In genomic region chr2:73279271-73280038, GRCm38 (mm10) we compare ENCODE assay signal across 9 mouse cellular contexts. TPM values are rescaled to one million over a fixed set of nuclear protein-coding genes. Genes with fewer than 3 reads are reported as not detected.
DNase-seq lines count a peak whose midpoint lies in the region; ATAC-seq lines count a peak whose summit lies in the region.
"Had no signal": no experiment of that assay in that cellular context is flagged by ENCODE, and none has a peak within 500 bp of the region (broad histone marks: within the 10 kb centered on the region; RNA-seq: fewer than 3 reads in every experiment).

No protein-coding gene starts in this region.

- H3K4me3 ChIP-seq in forebrain, embryonic 13.5 days = peak overlapping the region; percentile 25
- peak overlapping the region; percentile 25 for H3K4me3 ChIP-seq in liver, embryonic 12.5 days

- peak; percentile 11 for DNase-seq in cerebellum, adult 8-10 months
- DNase-seq in cerebellum, adult 9-10 months = no peak
- peak; percentile 10 for DNase-seq in CD4-positive helper T cell, adult 2 months (ENCODE audit: low read depth, low spot score)
- DNase-seq in adrenal gland, postnatal 10 days = no peak
- DNase-seq in thymus, postnatal 0 days (ENCODE audit: low spot score) = no peak
- no peak for DNase-seq in right cerebral cortex, adult 2 months (ENCODE audit: low spot score in 2 of 2)

- H3K4me2 ChIP-seq in forebrain, embryonic 13.5 days = peak overlapping the region; percentile 53
- H3K4me2 ChIP-seq in liver, embryonic 12.5 days = peak overlapping the region; percentile 45

- WGBS in forebrain, embryonic 13.5 days = 2% methylated on average over 29 of the region's 31 CpGs
- 3% methylated on average over 31 of the region's 31 CpGs for WGBS in liver, embryonic 12.5 days (ENCODE audit: insufficient replicate concordance)

- H3K4me1 ChIP-seq in forebrain, embryonic 13.5 days = peaks cover 42% of the 10 kb centered on the region
- peaks cover 37% of the 10 kb centered on the region for H3K4me1 ChIP-seq in liver, embryonic 12.5 days

- ATAC-seq in forebrain, embryonic 13.5 days = no peak; the same call in 1 of the 2 replicates
- ATAC-seq in liver, embryonic 12.5 days = no peak

- H3K27ac ChIP-seq in forebrain, embryonic 13.5 days = peak overlapping the region; percentile 80
- no peak overlapping the region for H3K27ac ChIP-seq in liver, embryonic 12.5 days

- no peaks in the 10 kb centered on the region for H3K9me3 ChIP-seq in forebrain, embryonic 13.5 days (replicated peaks)
- H3K9me3 ChIP-seq in liver, embryonic 12.5 days (replicated peaks) = no peaks in the 10 kb centered on the region

- H3K9ac ChIP-seq in forebrain, embryonic 13.5 days = peak overlapping the region; percentile 54
- H3K9ac ChIP-seq in liver, embryonic 12.5 days = no peak overlapping the region

- peaks cover 57% of the 10 kb centered on the region for H3K27me3 ChIP-seq in forebrain, embryonic 13.5 days
- peaks cover 74% of the 10 kb centered on the region for H3K27me3 ChIP-seq in liver, embryonic 12.5 days (replicated peaks)

- H3K36me3 ChIP-seq in forebrain, embryonic 13.5 days (ENCODE audit: poor library complexity, severe bottlenecking) = peaks cover under 1% of the 10 kb centered on the region; the same call in 1 of the 2 replicates
- no peaks in the 10 kb centered on the region for H3K36me3 ChIP-seq in liver, embryonic 12.5 days

RNA-seq across cellular contexts. Expression of gene Sp9, which starts 7.7 kb away (rescaled TPM):
- 10.6 and 15.4 TPM in 2 replicates for polyA plus RNA-seq in forebrain, embryonic 13.5 days (2015; fragmentation: Nextera tagmentation; extraction: Ambion mirVana)
- polyA plus RNA-seq in liver, embryonic 12.5 days (2016; fragmentation: Nextera tagmentation; extraction: Ambion mirVana) = not detected in 2 replicates
- not detected for total RNA-seq in adrenal gland, postnatal 10 days (2021)
- polyA plus RNA-seq in thymus, postnatal 0 days (2015; fragmentation: Nextera tagmentation; extraction: Ambion mirVana) = 0.03 TPM in 1 of 2 replicates, not detected in the other
- total RNA-seq: liver, adult 2 months had no signal
- polyA plus RNA-seq: liver, adult 2 months had no signal

RNA-seq across cellular contexts. Expression of gene Scrn3, which starts 32.9 kb away (rescaled TPM):
- polyA plus RNA-seq in forebrain, embryonic 13.5 days (2015; fragmentation: Nextera tagmentation; extraction: Ambion mirVana) = 9.5 and 10.5 TPM in 2 replicates
- 27.1 and 28.3 TPM in 2 replicates for polyA plus RNA-seq in liver, embryonic 12.5 days (2016; fragmentation: Nextera tagmentation; extraction: Ambion mirVana)
- total RNA-seq in adrenal gland, postnatal 10 days (2021) = 10 to 100 TPM; 19.8 to 21.9 TPM
- 7.1 and 7.6 TPM in 2 replicates for polyA plus RNA-seq in thymus, postnatal 0 days (2015; fragmentation: Nextera tagmentation; extraction: Ambion mirVana)

RNA-seq across cellular contexts. Expression of gene Cir1, which starts 33.0 kb away (rescaled TPM):
- polyA plus RNA-seq in forebrain, embryonic 13.5 days (2015; fragmentation: Nextera tagmentation; extraction: Ambion mirVana) = 26.9 and 30.2 TPM in 2 replicates
- 17.4 and 19.1 TPM in 2 replicates for polyA plus RNA-seq in liver, embryonic 12.5 days (2016; fragmentation: Nextera tagmentation; extraction: Ambion mirVana)
- total RNA-seq in adrenal gland, postnatal 10 days (2021) = 10 to 100 TPM; 16.0 to 21.7 TPM
- 29.7 and 30.9 TPM in 2 replicates for polyA plus RNA-seq in thymus, postnatal 0 days (2015; fragmentation: Nextera tagmentation; extraction: Ambion mirVana)

Comparison
In these comparisons a context has a peak if more than half of its experiments do, and no peak if none do; other contexts are left out.
1. DNase-seq: peak in cerebellum, adult 8-10 months (single experiment) and CD4-positive helper T cell, adult 2 months (single experiment); none in cerebellum, adult 9-10 months (single experiment), adrenal gland, postnatal 10 days (single experiment), thymus, postnatal 0 days (single experiment) and right cerebral cortex, adult 2 months (0 of 2).
2. RNA of gene Sp9, which starts 7.7 kb away (polyA plus RNA-seq): 10.6 to 15.4 TPM in forebrain, embryonic 13.5 days; not detected in liver, embryonic 12.5 days and 0.03 TPM in thymus, postnatal 0 days; every median in the first group is over 10 times any median in the second.